Mouse (Mus musculus) CH12.LX (cell line): ENCODE measurements around the gene Meioc. TPM values are rescaled to one million over a fixed set of nuclear protein-coding genes. Genes with fewer than 3 reads are reported as not detected.

Experiments used
- DNase-seq: peaks from one replicate; pipeline ENCODE4 v3.0.0-alpha.2; 2013; ENCODE audit errors: extremely low read depth
- H3K27ac ChIP-seq: 2 replicates; pipeline ENCODE4 v1.5.1; 2012; ENCODE audit warnings: low read depth, mild to moderate bottlenecking, control low read depth, moderate library complexity; ENCODE audit not compliant: insufficient read depth
- H3K27me3 ChIP-seq: replicated peaks from 2 replicates; pipeline ENCODE3; 2012; ENCODE audit warnings: inconsistent platforms
- H3K36me3 ChIP-seq, 2 experiments: replicated peaks in 1 of 2; 2 replicates each; pipeline versions ENCODE3 to v1.6.1; 2012; ENCODE audit warnings: inconsistent platforms in 1 of 2, low read length in 1 of 2, mild to moderate bottlenecking in 1 of 2, mixed read lengths in 1 of 2, moderate library complexity in 1 of 2; ENCODE audit not compliant: control insufficient read depth in 1 of 2, insufficient read depth in 1 of 2
- H3K4me1 ChIP-seq, 2 experiments: 2 replicates each; pipeline ENCODE4 v1.6.1; 2012; ENCODE audit warnings: inconsistent platforms in 1 of 2, moderate library complexity in 1 of 2; ENCODE audit not compliant: insufficient read depth in 2 of 2, control insufficient read depth in 1 of 2
- H3K4me2 ChIP-seq: 2 replicates; pipeline ENCODE4 v1.6.1; 2012; ENCODE audit warnings: low read depth, mild to moderate bottlenecking, control low read depth; ENCODE audit not compliant: poor library complexity, insufficient read depth, severe bottlenecking
- H3K4me3 ChIP-seq, 3 experiments: fragments of 150-350 bp in 1 of 3; sonication (generic) in 1 of 3; replicated peaks in 1 of 3; 2 replicates each; pipeline versions ENCODE3 to v1.5.1; 2011 to 2012; ENCODE audit warnings: low read depth in 2 of 3, low read length in 2 of 3, mild to moderate bottlenecking in 2 of 3, moderate library complexity in 2 of 3, control low read depth in 1 of 3, improper control_type of control experiment in 1 of 3, inconsistent platforms in 1 of 3, mixed read lengths in 1 of 3; ENCODE audit not compliant: poor library complexity in 1 of 3
- H3K79me2 ChIP-seq: replicated peaks from 2 replicates; pipeline ENCODE4 v1.6.1; 2012; ENCODE audit warnings: mild to moderate bottlenecking, moderate library complexity; ENCODE audit not compliant: control insufficient read depth, poor library complexity, insufficient read depth, severe bottlenecking; ENCODE audit errors: extremely low read depth
- H3K9ac ChIP-seq: 2 replicates; pipeline ENCODE4 v1.6.1; 2012; ENCODE audit warnings: low read depth, mild to moderate bottlenecking, control low read depth, moderate library complexity; ENCODE audit not compliant: insufficient read depth
- H3K9me3 ChIP-seq: replicated peaks from 2 replicates; pipeline ENCODE3; 2012; ENCODE audit warnings: low read length, inconsistent platforms, mixed read lengths
- CHD1 ChIP-seq: IDR thresholded peaks from 2 replicates; pipeline ENCODE4 v1.6.1; 2012; ENCODE audit warnings: low read depth, low read length, improper control_type of control experiment, inconsistent platforms
- CTCF ChIP-seq, 2 experiments: IDR thresholded peaks in 1 of 2; conservative IDR thresholded peaks in 1 of 2; 2 replicates each; pipeline ENCODE4 v1.5.1; 2011 to 2012; ENCODE audit warnings: low read depth in 2 of 2, low read length in 2 of 2, improper control_type of control experiment in 1 of 2, inconsistent platforms in 1 of 2, mild to moderate bottlenecking in 1 of 2, moderate library complexity in 1 of 2
- E2F4 ChIP-seq: IDR thresholded peaks from 2 replicates; pipeline ENCODE4 v1.6.1; 2011; ENCODE audit warnings: low read depth, low read length, improper control_type of control experiment; ENCODE audit not compliant: insufficient replicate concordance
- ELF1 ChIP-seq: IDR thresholded peaks from 2 replicates; pipeline ENCODE4 v1.6.1; 2014; ENCODE audit warnings: low read depth, mild to moderate bottlenecking, inconsistent platforms, low read length, improper control_type of control experiment
- ETS1 ChIP-seq: conservative IDR thresholded peaks from 2 replicates; pipeline ENCODE4 v1.6.1; 2012; ENCODE audit warnings: low read depth, mild to moderate bottlenecking, inconsistent platforms, low read length, improper control_type of control experiment, moderate library complexity
- IRF4 ChIP-seq: IDR thresholded peaks from 2 replicates; pipeline ENCODE4 v1.6.1; 2014; ENCODE audit warnings: low read depth, mild to moderate bottlenecking, inconsistent platforms, low read length, improper control_type of control experiment
- JUN ChIP-seq: IDR thresholded peaks from 2 replicates; pipeline ENCODE4 v1.6.1; 2011; ENCODE audit warnings: low read depth, mild to moderate bottlenecking, low read length, improper control_type of control experiment, moderate library complexity; ENCODE audit not compliant: insufficient read depth
- JUND ChIP-seq: conservative IDR thresholded peaks from 2 replicates; pipeline ENCODE4 v1.6.1; 2011; ENCODE audit warnings: low read depth, low read length, improper control_type of control experiment
- MAFK ChIP-seq: IDR thresholded peaks from 2 replicates; pipeline ENCODE4 v1.6.1; 2011; ENCODE audit warnings: low read length, improper control_type of control experiment; ENCODE audit not compliant: insufficient replicate concordance
- MAZ ChIP-seq: IDR thresholded peaks from 2 replicates; pipeline ENCODE4 v1.6.1; 2012; ENCODE audit warnings: low read depth, mild to moderate bottlenecking, inconsistent platforms, low read length, improper control_type of control experiment, moderate library complexity
- MEF2A ChIP-seq: IDR thresholded peaks from 2 replicates; pipeline ENCODE4 v1.6.1; 2014; ENCODE audit warnings: low read depth, mild to moderate bottlenecking, inconsistent platforms, low read length, improper control_type of control experiment, borderline replicate concordance
- MXI1 ChIP-seq: IDR thresholded peaks from 2 replicates; pipeline ENCODE4 v1.6.1; 2011; ENCODE audit warnings: mild to moderate bottlenecking, low read depth, low read length, improper control_type of control experiment
- NRF1 ChIP-seq: IDR thresholded peaks from 2 replicates; pipeline ENCODE4 v1.6.1; 2014; ENCODE audit warnings: low read depth, mild to moderate bottlenecking, inconsistent platforms, low read length, improper control_type of control experiment, moderate library complexity
- PAX5 ChIP-seq: IDR thresholded peaks from 2 replicates; pipeline ENCODE4 v1.6.1; 2012; ENCODE audit warnings: low read length, inconsistent platforms, mixed read lengths
- POLR2A ChIP-seq: IDR thresholded peaks from 2 replicates; pipeline ENCODE4 v1.6.1; 2011; ENCODE audit warnings: low read depth, mild to moderate bottlenecking, improper control_type of control experiment, low read length
- POLR2AphosphoS2 ChIP-seq: IDR thresholded peaks from 2 replicates; pipeline ENCODE4 v1.6.1; 2011; ENCODE audit warnings: low read depth, low read length, improper control_type of control experiment
- RAD21 ChIP-seq: IDR thresholded peaks from 2 replicates; pipeline ENCODE4 v1.6.1; 2011; ENCODE audit warnings: low read depth, mild to moderate bottlenecking, low read length, improper control_type of control experiment, moderate library complexity
- RCOR1 ChIP-seq: conservative IDR thresholded peaks from 2 replicates; pipeline ENCODE4 v1.6.1; 2012; ENCODE audit warnings: low read depth, mild to moderate bottlenecking, inconsistent platforms, low read length, improper control_type of control experiment
- SMC3 ChIP-seq: IDR thresholded peaks from 2 replicates; pipeline ENCODE4 v1.6.1; 2011; ENCODE audit warnings: low read depth, low read length, improper control_type of control experiment
- TBP ChIP-seq: conservative IDR thresholded peaks from 2 replicates; pipeline ENCODE4 v1.6.1; 2011; ENCODE audit warnings: low read depth, low read length, improper control_type of control experiment
- TCF12 ChIP-seq: IDR thresholded peaks from 2 replicates; pipeline ENCODE4 v1.6.1; 2014; ENCODE audit warnings: low read depth, mild to moderate bottlenecking, inconsistent platforms, low read length, improper control_type of control experiment
- USF1 ChIP-seq: IDR thresholded peaks from 2 replicates; pipeline ENCODE4 v1.6.1; 2014; ENCODE audit warnings: low read depth, mild to moderate bottlenecking, inconsistent platforms, low read length, improper control_type of control experiment
- USF2 ChIP-seq: conservative IDR thresholded peaks from 2 replicates; pipeline ENCODE4 v1.6.1; 2011; ENCODE audit warnings: low read depth, low read length, improper control_type of control experiment
- ZC3H11A ChIP-seq: IDR thresholded peaks from 2 replicates; pipeline ENCODE4 v1.6.1; 2012; ENCODE audit warnings: low read depth, mild to moderate bottlenecking, inconsistent platforms, low read length, improper control_type of control experiment
- ZNF384 ChIP-seq: IDR thresholded peaks from 2 replicates; pipeline ENCODE4 v1.6.1; 2012; ENCODE audit warnings: low read depth, low read length, improper control_type of control experiment, inconsistent platforms
- dilution Hi-C: fragments of 300-500 bp; cut with MboI; formaldehyde crosslinking; loops from 2 replicates; pipeline ENCODE4 v1.14.3; 2020; ENCODE audit warnings: low sequenced_read_pairs; ENCODE audit not compliant: extremely low pct_unique_long_range_greater_than_20kb, extremely low pct_ligation_motif_present
- in situ Hi-C: fragments of 300-500 bp; cut with MboI; formaldehyde crosslinking; loops from 3 replicates; pipeline ENCODE4 v1.14.3; 2019; ENCODE audit warnings: low sequenced_read_pairs, low pct_ligation_motif_present, low pct_unique_long_range_greater_than_20kb, mixed read lengths
- polyA plus RNA-seq: library from polyadenylated mRNA; unstranded; fragments of >175 nt; gene quantifications from 2 replicates; pipeline ENCODE4 v1.2.1, GENCODE M21; 2012; ENCODE audit warnings: low read depth; ENCODE audit not compliant: insufficient read length
- total RNA-seq, 2 experiments: library from RNA; depleted of rRNA; stranded (reverse); fragments of 300-350 nt in 1 of 2; fragments of >200 nt in 1 of 2; gene quantifications; 2 replicates each; pipeline ENCODE4 v1.2.3; 2012 to 2014

Meioc gene
- total and polyA plus RNA-seq, 3 experiments, result not detected

GRCm38 (mm10) chr11:102725574-102725973, 62.1 kb downstream of the Meioc start:
- dilution Hi-C loops, result no loop called here
- Histone ChIP-seq H3K79me2 (no peaks in the 10 kb centered on the region), H3K4me1 (no peaks in the 10 kb centered on the region), H3K9ac (no peak overlapping the region), H3K4me2 (no peak overlapping the region), H3K27ac (no peak overlapping the region), H3K36me3 (no peaks in the 10 kb centered on the region), H3K27me3 (peaks cover 68% of the 10 kb centered on the region), H3K4me3 (no peak overlapping the region), H3K9me3 (no peaks in the 10 kb centered on the region)
- in situ Hi-C loops, result no loop called here
- TF ChIP-seq CTCF (conservative IDR thresholded peaks at IDR 0.05 in 1 of 2, IDR thresholded peaks at IDR 0.05 in 1 of 2; ENCODE audit: low read depth in 2 of 2, low read length in 2 of 2), result peak in 1 of 2 experiments; percentile 56; a peak in 2 of 4 replicates
- no peak for TF ChIP-seq POLR2AphosphoS2
- TF ChIP-seq RAD21, result peak; percentile 23
- DNase-seq, result peak; percentile 16

GRCm38 (mm10) chr11:102728614-102729013, 65.1 kb downstream of the Meioc start:
- Histone ChIP-seq H3K9ac (no peak overlapping the region), H3K4me1 (no peaks in the 10 kb centered on the region), H3K27ac (no peak overlapping the region), H3K36me3 (no peaks in the 10 kb centered on the region), H3K9me3 (no peaks in the 10 kb centered on the region), H3K27me3 (peaks cover 65% of the 10 kb centered on the region), H3K4me3 (no peak overlapping the region), H3K4me2 (no peak overlapping the region), H3K79me2 (no peaks in the 10 kb centered on the region)
- no peak for TF ChIP-seq MAFK
- TF ChIP-seq IRF4, result 0 out of 2 replicates have a peak, but pooled peaks have one; percentile 11
- no peak for TF ChIP-seq E2F4
- TF ChIP-seq SMC3, result no peak
- TF ChIP-seq PAX5, result no peak
- TF ChIP-seq MXI1, result no peak
- TF ChIP-seq TBP, result no peak
- no peak for TF ChIP-seq JUN
- no peak for TF ChIP-seq POLR2A
- TF ChIP-seq ZNF384, result no peak
- TF ChIP-seq ZC3H11A, result no peak
- no peak for TF ChIP-seq ELF1
- TF ChIP-seq JUND, result no peak
- peak; percentile 79 to 86 for TF ChIP-seq CTCF (conservative IDR thresholded peaks at IDR 0.05 in 1 of 2, IDR thresholded peaks at IDR 0.05 in 1 of 2; ENCODE audit: low read depth in 2 of 2, low read length in 2 of 2)
- dilution Hi-C loops, result no loop called here
- peak; percentile 70 for DNase-seq
- in situ Hi-C loops, result no loop called here

- peaks cover 2% of the 10 kb centered on the region for H3K9me3 ChIP-seq
- H3K36me3 ChIP-seq, result no peaks in the 10 kb centered on the region
- H3K27ac ChIP-seq, result no peak overlapping the region
- H3K4me2 ChIP-seq, result no peak overlapping the region
- H3K27me3 ChIP-seq, result peaks cover 65% of the 10 kb centered on the region
- H3K79me2 ChIP-seq, result no peaks in the 10 kb centered on the region
- DNase-seq, result no peak
- no peak overlapping the region for H3K9ac ChIP-seq
- H3K4me1 ChIP-seq, result no peaks in the 10 kb centered on the region
- TF ChIP-seq JUN (no peak), USF1 (no peak), NRF1 (no peak), MEF2A (no peak), ELF1 (no peak), MXI1 (no peak), ETS1 (no peak), RCOR1 (no peak), TCF12 (no peak), CHD1 (no peak), POLR2A (no peak), POLR2AphosphoS2 (no peak), USF2 (no peak), MAZ (no peak)
- H3K4me3 ChIP-seq, result no peak overlapping the region
- dilution Hi-C loops (no loop called here), in situ Hi-C loops (no loop called here)
Measured at GRCm38 (mm10) chr11:102729835-102730234, 66.3 kb downstream of the Meioc start.
